Mouse (Mus musculus): Measurements from ENCODE around the gene Col5a3. TPM values are rescaled to one million over a fixed set of nuclear protein-coding genes. Genes with fewer than 3 reads are reported as not detected.

Col5a3 gene
- polyA plus RNA-seq, 1 experiment from 2014 or later: 0.13 TPM

DNA sequence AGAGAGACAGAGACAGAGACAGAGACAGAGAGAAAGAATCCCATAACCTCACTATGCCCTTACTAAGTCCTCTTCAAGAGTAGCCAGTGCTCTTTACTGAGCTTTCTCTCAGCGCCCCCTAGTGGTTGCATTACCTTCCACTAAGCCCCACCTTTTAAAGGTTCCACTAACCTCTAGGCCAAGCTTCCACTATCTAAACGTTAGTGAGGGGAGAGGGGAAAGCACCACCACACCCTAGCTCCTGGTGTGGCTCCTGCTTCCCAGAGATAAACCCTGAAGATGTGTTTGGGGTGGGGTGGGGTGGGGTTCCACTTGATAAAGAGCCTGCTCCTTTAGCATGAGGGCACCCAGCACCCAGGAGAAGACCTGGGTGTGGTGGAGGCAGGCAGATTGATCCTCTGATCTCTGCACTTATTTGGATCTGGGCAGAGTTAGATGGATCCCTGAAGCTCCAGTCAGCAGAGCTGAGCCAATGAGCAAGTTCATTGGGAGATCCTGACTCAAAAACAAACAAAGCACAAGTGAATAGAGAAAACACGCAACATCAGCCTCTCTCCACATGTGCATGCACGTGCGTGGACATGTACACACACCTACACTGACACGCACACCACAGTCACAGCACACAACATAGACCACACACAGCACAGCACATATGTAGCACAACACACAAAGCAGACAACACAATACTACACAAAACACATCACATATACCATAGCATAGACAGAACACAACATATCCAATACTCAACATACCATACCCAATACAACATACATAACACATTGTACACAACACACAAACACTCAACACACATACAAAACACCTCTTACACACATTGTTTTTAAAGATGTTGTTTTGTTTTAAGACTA is 57.5 kb downstream of the Col5a3 start:
- no peak overlapping the region for H3K27ac ChIP-seq
- no peaks in the 10 kb centered on the region for H3K27me3 ChIP-seq (ENCODE audit: low read depth, poor library complexity, severe bottlenecking)
- H3K4me1 ChIP-seq: peaks cover 5% of the 10 kb centered on the region; the same call in 1 of the 2 replicates
- no peaks in the 10 kb centered on the region for H3K36me3 ChIP-seq
- peak; percentile 72 for DNase-seq (ENCODE audit: low spot score)
- WGBS: 60% methylated on average over 6 of the region's 6 CpGs
- H3K4me3 ChIP-seq: no peak overlapping the region
- H3K9me3 ChIP-seq (replicated peaks): no peaks in the 10 kb centered on the region

DNA sequence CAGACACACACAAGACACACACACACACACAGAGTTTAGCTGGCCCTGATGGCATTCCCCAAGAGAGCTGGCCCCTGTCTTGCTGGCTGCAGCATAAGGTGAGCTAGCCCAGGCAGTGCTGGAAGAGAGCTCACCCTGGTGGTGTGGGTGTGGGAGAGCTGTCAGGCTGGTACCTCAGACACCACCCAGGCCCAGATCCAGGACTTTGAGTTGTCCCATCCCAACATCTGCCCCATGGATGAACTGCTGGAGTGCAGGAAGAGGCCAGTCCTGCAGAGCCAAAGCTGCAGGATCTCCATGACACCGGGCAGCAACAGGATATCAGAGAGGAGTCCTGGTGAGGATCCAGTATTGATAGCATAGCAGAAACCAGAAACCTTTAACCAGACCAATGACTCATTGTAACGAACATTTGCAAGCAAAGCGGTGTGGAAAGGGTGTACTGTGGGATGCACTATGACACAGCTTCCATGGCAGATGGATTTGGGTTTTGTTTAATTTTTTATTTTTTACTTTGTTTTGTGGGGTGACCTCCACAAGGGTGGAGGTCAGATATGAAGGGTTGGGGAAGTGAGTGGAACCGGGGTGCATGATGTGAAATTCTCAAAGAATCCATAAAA is 58.7 kb downstream of the Col5a3 start:
- DNase-seq (ENCODE audit: low spot score): no peak
- Histone ChIP-seq H3K27ac (no peak overlapping the region), H3K4me3 (no peak overlapping the region), H3K27me3 (ENCODE audit: low read depth, poor library complexity, severe bottlenecking) (no peaks in the 10 kb centered on the region), H3K9me3 (replicated peaks) (no peaks in the 10 kb centered on the region), H3K36me3 (no peaks in the 10 kb centered on the region), H3K4me1 (peaks cover 5% of the 10 kb centered on the region; the same call in 1 of the 2 replicates)
- 91% methylated on average over 4 of the region's 4 CpGs for WGBS

DNA sequence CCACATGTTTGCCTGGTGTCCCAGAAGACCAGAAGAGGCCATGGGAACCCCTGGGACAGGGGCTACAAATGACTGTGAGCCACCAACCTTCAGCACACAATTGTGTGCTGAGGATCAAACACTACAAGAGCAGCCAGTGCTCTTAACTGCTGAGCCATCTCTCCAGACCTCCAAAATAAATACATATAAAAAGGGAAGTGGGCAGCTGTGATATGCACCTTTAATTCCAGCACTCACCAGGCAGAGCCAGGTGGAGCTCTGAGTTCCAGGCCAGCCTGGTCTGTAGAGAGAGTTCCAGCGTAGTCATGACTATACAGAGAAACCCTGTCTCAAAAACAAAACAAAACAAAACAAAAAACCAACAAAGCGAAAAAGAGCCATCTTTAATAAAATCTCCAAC is 60.5 kb downstream of the Col5a3 start:
- Histone ChIP-seq H3K4me1 (no peaks in the 10 kb centered on the region), H3K27me3 (ENCODE audit: low read depth, poor library complexity, severe bottlenecking) (no peaks in the 10 kb centered on the region; the same call in 1 of the 2 replicates), H3K36me3 (no peaks in the 10 kb centered on the region), H3K27ac (no peak overlapping the region), H3K4me3 (no peak overlapping the region), H3K9me3 (replicated peaks) (no peaks in the 10 kb centered on the region)
- 90% methylated on average over 2 of the region's 2 CpGs for WGBS
- no peak for DNase-seq (ENCODE audit: low spot score)

- WGBS: 57% methylated on average over 6 of the region's 6 CpGs
- Histone ChIP-seq H3K4me1 (peaks cover 3% of the 10 kb centered on the region), H3K36me3 (no peaks in the 10 kb centered on the region), H3K27me3 (ENCODE audit: low read depth, poor library complexity, severe bottlenecking) (peaks cover 23% of the 10 kb centered on the region), H3K9me3 (replicated peaks) (no peaks in the 10 kb centered on the region), H3K27ac (no peak overlapping the region), H3K4me3 (no peak overlapping the region)
- no peak for DNase-seq (ENCODE audit: low spot score)
These were observed 63.3 kb downstream of the Col5a3 start for GRCm38 (mm10) chr9:20751477-20752029.

DNA sequence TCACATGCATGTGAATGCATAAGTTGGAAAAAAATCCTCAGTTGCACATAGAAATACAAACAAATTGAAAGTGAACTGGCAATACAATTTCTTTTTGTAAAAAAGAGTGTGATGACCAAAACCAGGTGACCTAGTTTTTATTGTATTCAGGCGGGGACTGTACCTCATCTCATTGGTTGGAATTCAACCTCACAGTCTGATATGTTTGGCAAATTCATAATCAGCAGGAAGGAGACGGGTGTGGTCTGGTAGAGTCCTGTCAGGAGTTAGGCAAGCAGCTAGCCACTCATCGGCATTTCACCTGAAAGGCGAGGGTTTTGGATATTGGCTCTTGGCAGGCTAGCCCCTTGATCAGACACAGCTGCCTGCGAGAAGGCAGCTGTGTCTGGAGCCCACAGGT is 65.7 kb downstream of the Col5a3 start:
- H3K27me3 ChIP-seq (ENCODE audit: low read depth, poor library complexity, severe bottlenecking): peaks cover 46% of the 10 kb centered on the region
- WGBS: 77% methylated on average over 5 of the region's 5 CpGs
- H3K4me3 ChIP-seq: no peak overlapping the region
- H3K4me1 ChIP-seq: peaks cover 16% of the 10 kb centered on the region
- H3K27ac ChIP-seq: no peak overlapping the region
- DNase-seq (ENCODE audit: low spot score): no peak
- H3K36me3 ChIP-seq: no peaks in the 10 kb centered on the region
- no peaks in the 10 kb centered on the region for H3K9me3 ChIP-seq (replicated peaks)

- Histone ChIP-seq H3K9me3 (replicated peaks) (no peaks in the 10 kb centered on the region), H3K4me3 (no peak overlapping the region), H3K27ac (no peak overlapping the region), H3K27me3 (ENCODE audit: low read depth, poor library complexity, severe bottlenecking) (peaks cover 53% of the 10 kb centered on the region), H3K36me3 (no peaks in the 10 kb centered on the region), H3K4me1 (peaks cover 16% of the 10 kb centered on the region)
- DNase-seq (ENCODE audit: low spot score): no peak
- 82% methylated on average over 3 of the region's 3 CpGs for WGBS
These were observed 66.3 kb downstream of the Col5a3 start for GRCm38 (mm10) chr9:20748540-20748939.

- Histone ChIP-seq H3K4me1 (peaks cover 16% of the 10 kb centered on the region), H3K27ac (no peak overlapping the region), H3K36me3 (no peaks in the 10 kb centered on the region), H3K4me3 (no peak overlapping the region), H3K27me3 (ENCODE audit: low read depth, poor library complexity, severe bottlenecking) (peaks cover 59% of the 10 kb centered on the region), H3K9me3 (replicated peaks) (no peaks in the 10 kb centered on the region)
- DNase-seq (ENCODE audit: low spot score): no peak
- WGBS: 17% methylated on average over 3 of the region's 3 CpGs
These were observed 67.2 kb downstream of the Col5a3 start for GRCm38 (mm10) chr9:20747682-20748081.

DNA sequence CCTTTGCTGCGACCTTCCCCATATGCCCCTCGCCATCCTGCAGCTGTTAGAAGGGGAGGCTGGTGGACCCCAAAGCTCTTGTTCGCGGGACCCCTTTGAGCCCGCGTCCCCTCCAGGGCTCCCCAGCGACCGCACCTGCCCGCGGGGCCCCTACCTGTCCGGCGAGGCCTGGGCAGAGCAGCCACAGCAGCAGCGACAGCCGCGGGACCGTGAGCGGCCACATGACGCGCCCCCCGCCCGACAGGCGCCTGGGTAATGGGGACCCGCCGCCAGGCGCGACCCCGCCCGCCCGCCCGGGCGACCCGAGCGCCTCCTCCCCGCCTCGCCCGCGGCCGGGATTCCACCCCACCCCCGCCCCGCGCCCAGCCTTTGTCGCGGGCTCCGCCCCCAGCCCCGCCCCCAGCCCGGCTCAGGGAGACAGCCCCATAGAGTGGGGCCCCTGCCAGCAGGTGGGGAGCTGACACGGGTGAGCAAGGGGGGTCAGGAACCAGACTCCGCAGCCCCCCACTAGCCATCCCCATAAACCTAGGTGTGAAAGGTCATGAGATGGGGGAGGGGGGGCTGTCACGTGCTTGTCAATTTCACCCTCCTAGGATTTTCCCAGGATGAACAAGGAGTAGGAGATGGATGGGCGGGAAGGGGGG is 68.7 kb downstream of the Col5a3 start, which contains the start of gene Olfm2:
Gene Olfm2 (minus strand): TSS at position 333 of the 644 bp plus-strand sequence.
- peak within 1 kb of the TSS; percentile 56 for H3K27ac ChIP-seq
- no peaks in the 10 kb centered on the region for H3K9me3 ChIP-seq (replicated peaks)
- peak within 1 kb of the TSS; percentile 58 for H3K4me3 ChIP-seq
- no peaks in the 10 kb centered on the region for H3K36me3 ChIP-seq
- WGBS: under 1% methylated on average over 41 of the region's 50 CpGs
- peaks cover 16% of the 10 kb centered on the region for H3K4me1 ChIP-seq
- peak; percentile 72 for DNase-seq (ENCODE audit: low spot score)
- H3K27me3 ChIP-seq (ENCODE audit: low read depth, poor library complexity, severe bottlenecking): peaks cover 74% of the 10 kb centered on the region

GRCm38 (mm10) chr9:20745129-20745966 is 69.5 kb downstream of the Col5a3 start:
- 13% methylated on average over 17 of the region's 17 CpGs for WGBS
- Histone ChIP-seq H3K9me3 (replicated peaks) (no peaks in the 10 kb centered on the region), H3K27me3 (ENCODE audit: low read depth, poor library complexity, severe bottlenecking) (peaks cover 74% of the 10 kb centered on the region), H3K27ac (peak overlapping the region; percentile 56), H3K4me1 (peaks cover 21% of the 10 kb centered on the region), H3K4me3 (peak overlapping the region; percentile 58), H3K36me3 (no peaks in the 10 kb centered on the region)
- DNase-seq (ENCODE audit: low spot score): no peak

DNA sequence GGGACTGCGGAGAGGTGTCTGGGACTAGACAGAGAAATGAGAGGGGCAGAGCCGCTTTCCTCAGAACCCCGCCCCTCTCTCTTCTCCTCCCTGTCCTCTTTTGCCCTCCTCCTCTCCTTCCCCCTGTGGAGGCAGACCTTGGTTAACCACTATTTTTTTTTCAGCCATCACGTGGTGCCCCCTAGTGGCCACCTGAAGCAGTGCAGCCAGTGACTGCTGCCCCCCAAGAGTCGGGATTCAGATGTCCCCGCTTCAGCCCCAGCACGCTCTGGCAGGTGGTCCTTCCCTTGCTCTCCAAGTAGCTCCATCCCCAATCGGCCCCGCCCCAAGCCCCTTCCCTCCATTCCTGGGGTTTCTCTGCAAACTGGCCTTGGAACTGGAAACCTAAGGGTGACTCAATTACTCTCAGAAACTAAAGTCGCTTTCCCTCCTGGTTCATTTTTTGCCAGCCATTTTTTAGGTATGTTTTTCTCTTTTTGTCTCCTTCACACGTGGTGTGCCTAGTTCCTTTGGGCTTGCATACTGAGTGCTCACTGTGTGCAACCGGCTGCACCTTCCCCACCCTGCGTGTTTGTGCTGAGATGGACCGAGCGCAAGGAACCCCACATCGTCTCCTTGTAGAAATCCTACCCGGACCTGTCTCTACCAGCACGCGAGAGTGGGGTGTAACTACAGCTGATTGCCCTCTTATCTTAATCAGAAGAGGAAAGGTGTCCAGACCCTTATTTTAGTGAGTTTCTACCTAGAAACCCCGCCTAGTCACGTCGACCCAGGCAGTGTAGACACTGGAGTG is 70.7 kb downstream of the Col5a3 start:
- Histone ChIP-seq H3K4me3 (no peak overlapping the region), H3K27me3 (ENCODE audit: low read depth, poor library complexity, severe bottlenecking) (peaks cover 85% of the 10 kb centered on the region), H3K36me3 (no peaks in the 10 kb centered on the region), H3K4me1 (peaks cover 21% of the 10 kb centered on the region), H3K9me3 (replicated peaks) (no peaks in the 10 kb centered on the region), H3K27ac (no peak overlapping the region)
- WGBS: 12% methylated on average over 22 of the region's 22 CpGs
- peak; percentile 66 for DNase-seq (ENCODE audit: low spot score)

DNA sequence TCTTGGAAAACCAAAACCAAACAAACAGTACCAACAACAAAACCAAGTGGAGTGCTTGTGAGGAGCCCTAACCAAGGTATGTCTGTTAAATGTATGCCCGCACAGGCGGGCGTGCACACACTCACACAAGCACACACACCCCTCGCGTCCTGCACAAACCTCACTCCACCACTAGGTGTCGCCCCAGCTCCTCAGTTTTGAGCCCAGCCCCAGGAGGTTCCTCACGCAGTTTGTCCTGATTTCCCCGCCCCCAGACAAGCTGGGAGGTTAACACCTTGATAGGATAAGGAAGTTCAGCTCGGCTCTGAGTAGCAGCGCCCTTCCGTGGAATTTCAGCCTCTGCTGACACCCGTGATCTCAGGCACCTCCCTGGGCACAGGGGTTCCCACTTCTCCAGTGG is 74.5 kb downstream of the Col5a3 start:
- Histone ChIP-seq H3K4me3 (0 out of 2 replicates have a peak overlapping the region, but pooled peaks have one; percentile 22), H3K27ac (no peak overlapping the region), H3K9me3 (replicated peaks) (no peaks in the 10 kb centered on the region), H3K4me1 (peaks cover 6% of the 10 kb centered on the region), H3K27me3 (ENCODE audit: low read depth, poor library complexity, severe bottlenecking) (peaks cover 55% of the 10 kb centered on the region), H3K36me3 (no peaks in the 10 kb centered on the region)
- WGBS: 1% methylated on average over 12 of the region's 12 CpGs
- peak; percentile 88 for DNase-seq (ENCODE audit: low spot score)
